Mouse (Mus musculus): ENCODE results near the gene Arhgef39. TPM values are rescaled to one million over a fixed set of nuclear protein-coding genes. Genes with fewer than 3 reads are reported as not detected.
A peak's percentile ranks its signal among the peaks of the same experiment; 100 is the strongest.

Arhgef39 gene
- polyA plus RNA-seq, 1 experiment, result 33.1 TPM

DNA sequence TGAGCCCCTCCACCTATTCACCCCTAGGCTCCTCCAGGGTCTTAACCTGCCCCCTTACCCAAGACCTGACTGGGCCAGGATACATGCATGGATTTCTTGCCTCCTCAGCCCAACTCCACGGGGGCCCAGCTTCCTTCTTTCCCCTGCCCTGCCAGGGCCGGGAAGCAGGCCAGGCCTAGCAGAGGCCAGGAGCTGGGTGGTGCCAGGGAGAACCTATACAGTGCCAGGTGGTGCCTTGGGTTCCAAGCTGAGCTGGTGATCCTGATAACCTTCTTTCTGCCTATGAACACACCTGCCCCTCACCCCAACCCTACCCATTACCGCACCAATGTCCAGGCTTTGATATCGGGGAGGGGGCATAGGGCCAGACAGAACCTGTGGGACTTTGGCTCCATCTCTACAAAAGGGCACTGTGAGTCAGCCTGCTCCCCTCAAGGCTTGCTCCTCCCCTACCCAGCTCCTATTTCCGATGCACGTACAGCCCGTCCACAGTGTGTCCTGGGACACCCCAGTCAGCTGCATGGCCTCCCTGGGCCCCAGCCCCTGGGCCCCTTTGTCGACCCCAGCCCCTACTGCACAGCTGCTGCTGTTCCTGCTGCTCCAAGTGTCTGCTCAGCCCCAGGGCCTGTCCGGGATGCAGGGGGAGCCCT, 7.2 kb upstream of the Arhgef39 start, which contains the start of gene Car9:
Car9 (plus strand) TSS at position 431 of the 650 bp plus-strand sequence.
- no peaks in the 10 kb centered on the region for H3K9me3 ChIP-seq (replicated peaks; ENCODE audit: control insufficient read depth, insufficient read depth, low read length, poor library complexity, severe bottlenecking)
- no peaks in the 10 kb centered on the region for H3K36me3 ChIP-seq (ENCODE audit: control insufficient read depth, insufficient read depth, low read length, poor library complexity, severe bottlenecking)
- H3K4me1 ChIP-seq (ENCODE audit: control insufficient read depth, insufficient read depth, low read length), result peaks cover 3% of the 10 kb centered on the region
- TF ChIP-seq EP300 (IDR thresholded peaks at IDR 0.05; ENCODE audit: insufficient read depth, low read depth, low read length) (no peak), CTCF (IDR thresholded peaks at IDR 0.05; ENCODE audit: low read depth, low read length) (no peak), POLR2A (IDR thresholded peaks at IDR 0.05; ENCODE audit: insufficient read depth, low read length) (no peak)
- H3K27me3 ChIP-seq (ENCODE audit: control insufficient read depth, insufficient read depth, low read length, poor library complexity, severe bottlenecking), result no peaks in the 10 kb centered on the region
- no peak within 1 kb of the TSS for H3K4me3 ChIP-seq (ENCODE audit: low read depth, low read length)
- no peak within 1 kb of the TSS for H3K27ac ChIP-seq (ENCODE audit: insufficient read depth, low read length)
- H3K9ac ChIP-seq (ENCODE audit: low read depth, poor library complexity, severe bottlenecking), result no peak within 1 kb of the TSS

DNA sequence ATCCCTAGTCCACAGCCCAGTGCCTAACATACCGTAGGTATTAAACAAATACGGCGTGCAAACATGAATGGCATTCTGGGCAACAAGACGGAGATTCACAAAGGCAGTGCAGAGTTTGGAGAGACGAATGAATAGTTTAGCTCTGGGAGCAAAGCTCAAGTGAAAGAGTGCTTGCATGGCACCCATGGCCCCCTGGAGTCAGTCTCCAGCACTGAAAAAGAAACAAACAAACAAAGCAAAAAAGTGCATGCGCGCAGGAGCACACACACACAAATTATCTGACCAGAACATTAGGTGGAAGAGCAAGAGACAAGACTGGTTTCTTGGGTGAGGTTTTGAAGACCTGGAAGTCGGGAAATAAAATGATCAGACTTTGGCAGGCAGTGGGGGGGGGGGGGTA, 6.6 kb upstream of the Arhgef39 start:
- no peaks in the 10 kb centered on the region for H3K27me3 ChIP-seq (ENCODE audit: control insufficient read depth, insufficient read depth, low read length, poor library complexity, severe bottlenecking)
- H3K4me1 ChIP-seq (ENCODE audit: control insufficient read depth, insufficient read depth, low read length), result peaks cover 3% of the 10 kb centered on the region
- H3K27ac ChIP-seq (ENCODE audit: insufficient read depth, low read length), result no peak overlapping the region
- H3K4me3 ChIP-seq (ENCODE audit: low read depth, low read length), result no peak overlapping the region
- no peak overlapping the region for H3K9ac ChIP-seq (ENCODE audit: low read depth, poor library complexity, severe bottlenecking)
- no peak for TF ChIP-seq POLR2A (IDR thresholded peaks at IDR 0.05; ENCODE audit: insufficient read depth, low read length)
- no peak for TF ChIP-seq CTCF (IDR thresholded peaks at IDR 0.05; ENCODE audit: low read depth, low read length)
- TF ChIP-seq EP300 (IDR thresholded peaks at IDR 0.05; ENCODE audit: insufficient read depth, low read depth, low read length), result no peak
- H3K36me3 ChIP-seq (ENCODE audit: control insufficient read depth, insufficient read depth, low read length, poor library complexity, severe bottlenecking), result no peaks in the 10 kb centered on the region
- no peaks in the 10 kb centered on the region for H3K9me3 ChIP-seq (replicated peaks; ENCODE audit: control insufficient read depth, insufficient read depth, low read length, poor library complexity, severe bottlenecking)

DNA sequence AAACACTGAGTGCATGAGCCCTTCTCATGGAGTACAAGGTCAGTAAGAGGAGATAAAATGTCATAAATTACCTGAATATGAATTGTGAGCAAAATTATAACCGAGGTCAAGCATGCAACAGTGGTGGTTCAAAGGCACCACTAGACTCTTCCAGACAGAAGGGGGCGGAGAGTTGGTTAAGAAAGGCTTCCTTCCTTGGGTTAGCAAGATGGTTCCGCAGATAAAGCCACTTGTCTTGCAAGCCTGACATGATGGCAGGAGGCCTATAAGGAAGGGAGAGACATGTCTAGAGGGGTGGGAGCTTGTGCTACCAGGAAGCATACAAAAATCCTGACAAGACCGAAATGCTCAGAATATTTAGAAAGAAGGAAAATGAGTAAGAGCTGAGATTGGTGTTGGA, 4.8 kb upstream of the Arhgef39 start:
- Histone ChIP-seq H3K27me3 (ENCODE audit: control insufficient read depth, insufficient read depth, low read length, poor library complexity, severe bottlenecking) (no peaks in the 10 kb centered on the region), H3K9me3 (replicated peaks; ENCODE audit: control insufficient read depth, insufficient read depth, low read length, poor library complexity, severe bottlenecking) (no peaks in the 10 kb centered on the region), H3K27ac (ENCODE audit: insufficient read depth, low read length) (no peak overlapping the region), H3K9ac (ENCODE audit: low read depth, poor library complexity, severe bottlenecking) (no peak overlapping the region), H3K4me3 (ENCODE audit: low read depth, low read length) (no peak overlapping the region), H3K36me3 (ENCODE audit: control insufficient read depth, insufficient read depth, low read length, poor library complexity, severe bottlenecking) (no peaks in the 10 kb centered on the region), H3K4me1 (ENCODE audit: control insufficient read depth, insufficient read depth, low read length) (peaks cover 3% of the 10 kb centered on the region)
- TF ChIP-seq POLR2A (IDR thresholded peaks at IDR 0.05; ENCODE audit: insufficient read depth, low read length) (no peak), CTCF (IDR thresholded peaks at IDR 0.05; ENCODE audit: low read depth, low read length) (no peak), EP300 (IDR thresholded peaks at IDR 0.05; ENCODE audit: insufficient read depth, low read depth, low read length) (no peak)

DNA sequence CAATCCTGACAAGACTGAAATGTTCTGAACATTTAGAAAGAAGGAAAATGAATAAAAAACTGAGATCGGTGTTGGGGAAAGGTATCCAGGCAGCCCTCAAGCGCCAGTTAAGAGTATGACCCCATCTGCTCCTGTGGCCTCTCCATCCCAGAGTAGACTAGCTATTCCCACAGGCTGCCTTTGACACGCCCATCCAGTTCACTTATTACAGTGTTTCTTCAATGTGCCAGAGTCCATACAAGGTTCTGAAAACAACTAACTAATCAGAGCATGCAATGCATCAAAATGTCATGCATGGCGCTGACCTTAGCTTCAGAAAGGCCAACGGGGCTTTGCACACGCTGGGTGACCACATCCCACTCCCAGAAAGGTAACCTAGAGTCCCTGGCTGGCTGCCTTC, 4.0 kb upstream of the Arhgef39 start:
- H3K27me3 ChIP-seq (ENCODE audit: control insufficient read depth, insufficient read depth, low read length, poor library complexity, severe bottlenecking), result no peaks in the 10 kb centered on the region
- H3K9me3 ChIP-seq (replicated peaks; ENCODE audit: control insufficient read depth, insufficient read depth, low read length, poor library complexity, severe bottlenecking), result no peaks in the 10 kb centered on the region
- no peak overlapping the region for H3K9ac ChIP-seq (ENCODE audit: low read depth, poor library complexity, severe bottlenecking)
- H3K36me3 ChIP-seq (ENCODE audit: control insufficient read depth, insufficient read depth, low read length, poor library complexity, severe bottlenecking), result no peaks in the 10 kb centered on the region
- no peaks in the 10 kb centered on the region for H3K4me1 ChIP-seq (ENCODE audit: control insufficient read depth, insufficient read depth, low read length)
- no peak overlapping the region for H3K4me3 ChIP-seq (ENCODE audit: low read depth, low read length)
- H3K27ac ChIP-seq (ENCODE audit: insufficient read depth, low read length), result no peak overlapping the region
- TF ChIP-seq CTCF (IDR thresholded peaks at IDR 0.05; ENCODE audit: low read depth, low read length) (no peak), EP300 (IDR thresholded peaks at IDR 0.05; ENCODE audit: insufficient read depth, low read depth, low read length) (no peak)

DNA sequence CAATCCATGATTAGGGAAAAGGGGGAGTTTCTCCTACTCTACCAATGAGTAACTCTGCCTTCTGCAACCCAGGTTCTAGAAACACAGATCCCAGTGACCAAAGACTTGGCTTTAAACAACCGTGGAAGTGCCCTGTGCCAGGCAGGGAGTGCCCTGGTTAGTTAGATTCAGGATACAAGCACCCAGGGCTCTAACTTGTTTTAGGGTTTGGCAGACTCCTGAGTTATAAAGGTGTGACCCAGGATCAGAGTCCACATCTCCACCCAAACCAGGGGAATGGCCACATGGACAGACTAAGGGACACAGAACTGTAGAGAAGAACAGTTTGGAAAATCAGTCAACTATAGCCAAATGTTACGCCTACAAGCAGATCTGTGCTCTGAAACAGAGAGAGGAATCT, 3.5 kb upstream of the Arhgef39 start:
- H3K4me3 ChIP-seq (ENCODE audit: low read depth, low read length), result no peak overlapping the region
- H3K27ac ChIP-seq (ENCODE audit: insufficient read depth, low read length), result no peak overlapping the region
- no peaks in the 10 kb centered on the region for H3K4me1 ChIP-seq (ENCODE audit: control insufficient read depth, insufficient read depth, low read length)
- TF ChIP-seq EP300 (IDR thresholded peaks at IDR 0.05; ENCODE audit: insufficient read depth, low read depth, low read length) (no peak), CTCF (IDR thresholded peaks at IDR 0.05; ENCODE audit: low read depth, low read length) (no peak), POLR2A (IDR thresholded peaks at IDR 0.05; ENCODE audit: insufficient read depth, low read length) (no peak)
- H3K36me3 ChIP-seq (ENCODE audit: control insufficient read depth, insufficient read depth, low read length, poor library complexity, severe bottlenecking), result no peaks in the 10 kb centered on the region
- H3K9me3 ChIP-seq (replicated peaks; ENCODE audit: control insufficient read depth, insufficient read depth, low read length, poor library complexity, severe bottlenecking), result no peaks in the 10 kb centered on the region
- H3K9ac ChIP-seq (ENCODE audit: low read depth, poor library complexity, severe bottlenecking), result no peak overlapping the region
- H3K27me3 ChIP-seq (ENCODE audit: control insufficient read depth, insufficient read depth, low read length, poor library complexity, severe bottlenecking), result no peaks in the 10 kb centered on the region

DNA sequence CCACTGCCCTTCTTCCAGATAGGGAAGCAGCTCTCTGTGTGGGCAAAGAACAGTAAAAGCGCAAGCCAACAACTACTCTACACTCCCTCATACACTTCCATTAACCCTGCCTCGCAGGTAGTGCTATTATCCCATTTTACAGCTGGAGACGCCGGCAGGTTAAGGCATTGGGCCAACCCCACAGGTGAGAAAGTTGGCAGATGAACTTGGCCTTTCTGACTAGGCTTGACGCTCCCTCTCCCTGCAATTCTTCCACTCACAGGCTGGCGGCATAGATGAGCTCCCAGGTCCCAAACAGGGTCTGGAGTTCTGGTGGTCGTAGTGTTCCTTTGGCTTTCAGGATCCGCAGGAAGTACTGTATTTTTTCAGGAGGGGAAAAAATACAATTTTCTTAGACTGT, 512 bp downstream of the Arhgef39 start:
- Histone ChIP-seq H3K27me3 (ENCODE audit: control insufficient read depth, insufficient read depth, low read length, poor library complexity, severe bottlenecking) (no peaks in the 10 kb centered on the region), H3K9ac (ENCODE audit: low read depth, poor library complexity, severe bottlenecking) (peak overlapping the region; percentile 78), H3K9me3 (replicated peaks; ENCODE audit: control insufficient read depth, insufficient read depth, low read length, poor library complexity, severe bottlenecking) (no peaks in the 10 kb centered on the region), H3K27ac (ENCODE audit: insufficient read depth, low read length) (no peak overlapping the region), H3K4me1 (ENCODE audit: control insufficient read depth, insufficient read depth, low read length) (no peaks in the 10 kb centered on the region), H3K36me3 (ENCODE audit: control insufficient read depth, insufficient read depth, low read length, poor library complexity, severe bottlenecking) (0 out of 2 replicates have a peak, but pooled peaks cover 5% of the 10 kb centered on the region), H3K4me3 (ENCODE audit: low read depth, low read length) (peak overlapping the region; percentile 80)
- no peak for TF ChIP-seq EP300 (IDR thresholded peaks at IDR 0.05; ENCODE audit: insufficient read depth, low read depth, low read length)
- TF ChIP-seq CTCF (IDR thresholded peaks at IDR 0.05; ENCODE audit: low read depth, low read length), result peak; percentile 55
- no peak for TF ChIP-seq POLR2A (IDR thresholded peaks at IDR 0.05; ENCODE audit: insufficient read depth, low read length)
